Mouse (Mus musculus) heart, embryonic 12.5 days (tissue): ENCODE measurements around the gene Vmn2r86. TPM values are rescaled to one million over a fixed set of nuclear protein-coding genes. Genes with fewer than 3 reads are reported as not detected.
"Not testable (repeated sequence)": the region's sequence is repeated elsewhere in the genome, so short reads cannot be mapped to it uniquely, and the experiment has no call there.

ENCODE experiments used
- ATAC-seq: fragments of 200-750 bp; cut with Nextera tagmentation; 2 replicates; pipeline ENCODE4 v1.8.0; 2017; ENCODE audit warnings: moderate TSS enrichment, moderate library complexity; ENCODE audit not compliant: insufficient number of reproducible peaks, low FRiP score
- H3K27ac ChIP-seq: fragments of 300-500 bp; sonication (generic); 2 replicates; pipeline ENCODE4 v1.5.1; 2016; ENCODE audit warnings: mild to moderate bottlenecking, moderate library complexity; ENCODE audit not compliant: poor library complexity, severe bottlenecking
- H3K27me3 ChIP-seq: fragments of 300-500 bp; sonication (generic); replicated peaks from 2 replicates; pipeline ENCODE4 v1.6.1; 2016; ENCODE audit warnings: mild to moderate bottlenecking, moderate library complexity
- H3K36me3 ChIP-seq: fragments of 300-500 bp; sonication (generic); 2 replicates; pipeline ENCODE4 v1.6.1; 2016; ENCODE audit warnings: mild to moderate bottlenecking, moderate library complexity
- H3K4me1 ChIP-seq: fragments of 300-500 bp; sonication (generic); replicated peaks from 2 replicates; pipeline ENCODE4 v1.6.1; 2016; ENCODE audit warnings: mild to moderate bottlenecking
- H3K4me2 ChIP-seq: fragments of 300-500 bp; sonication (generic); 2 replicates; pipeline ENCODE4 v1.6.1; 2016; ENCODE audit warnings: mild to moderate bottlenecking, moderate library complexity
- H3K4me3 ChIP-seq: fragments of 300-500 bp; sonication (generic); 2 replicates; pipeline ENCODE4 v1.5.1; 2016; ENCODE audit warnings: mild to moderate bottlenecking
- H3K9ac ChIP-seq: fragments of 300-500 bp; sonication (generic); 2 replicates; pipeline ENCODE4 v1.6.1; 2016; ENCODE audit warnings: mild to moderate bottlenecking, moderate library complexity
- H3K9me3 ChIP-seq: fragments of 300-500 bp; sonication (generic); replicated peaks from 2 replicates; pipeline ENCODE4 v1.6.1; 2016; ENCODE audit warnings: mild to moderate bottlenecking, moderate library complexity
- WGBS: fragments of 180-500 bp; shearing (Covaris S2); methylation state at CpG from one replicate; pipeline ENCODE4 v1.1.7; 2016; 5-methylcytosine and 5-hydroxymethylcytosine counted together
- polyA plus RNA-seq: library from polyadenylated mRNA; unstranded; fragments of >200 nt; fragmentation: Nextera tagmentation; extraction: Ambion mirVana; gene quantifications from 2 replicates; pipeline ENCODE4 v1.2.1, GENCODE M21; 2016

Vmn2r86 gene
- polyA plus RNA-seq = not detected in 2 replicates

DNA sequence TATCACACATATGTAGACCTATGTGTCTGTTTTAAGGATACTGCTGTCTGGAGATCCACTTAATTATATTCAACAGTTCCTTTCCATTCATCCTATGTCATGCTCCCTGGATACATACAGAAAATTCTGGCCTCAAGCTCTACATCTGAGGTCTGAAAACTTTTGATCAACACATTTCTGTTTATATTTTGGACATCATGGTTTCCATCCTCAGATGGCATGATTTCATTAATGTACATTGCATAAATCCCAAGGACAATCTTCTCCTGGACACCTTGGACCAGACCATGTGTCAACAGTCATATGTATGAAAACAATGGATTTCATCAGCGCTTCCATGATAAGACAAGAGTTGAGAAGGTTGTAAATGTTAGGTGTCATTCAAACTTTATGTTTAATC, at the start of gene Vmn2r86:
Gene Vmn2r86, minus strand, starts transcription at position 101 of the 400 bp plus-strand sequence.
- H3K4me3 ChIP-seq, ATAC-seq, H3K9ac ChIP-seq, H3K4me1 ChIP-seq, H3K36me3 ChIP-seq, H3K4me2 ChIP-seq, H3K9me3 ChIP-seq, H3K27ac ChIP-seq, H3K27me3 ChIP-seq: not testable (repeated sequence)
- WGBS = 73% methylated on average over 1 of the region's 1 CpGs

DNA sequence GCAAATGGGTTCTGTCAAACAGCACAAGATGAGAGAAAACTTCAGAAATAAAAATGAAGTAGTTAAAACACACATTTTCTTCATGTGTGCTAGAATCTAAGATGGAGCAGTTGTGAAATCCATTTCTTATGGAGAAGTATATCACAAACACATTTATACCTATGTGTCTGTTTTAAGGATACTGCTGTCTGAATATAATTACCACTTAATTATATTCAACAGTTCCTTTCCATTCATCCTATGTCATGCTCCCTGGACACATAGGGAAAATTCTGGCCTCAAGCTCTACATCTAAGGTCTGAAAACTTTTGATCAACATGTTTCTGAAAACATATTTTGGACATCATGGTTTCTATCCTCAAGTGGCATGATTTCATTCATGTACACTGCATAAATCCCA, 41.4 kb upstream of the Vmn2r86 start, which contains the start of gene Vmn2r87:
Gene Vmn2r87, minus strand, starts transcription at position 101 of the 400 bp plus-strand sequence.
- ATAC-seq = no peak
- no peaks in the 10 kb centered on the region for H3K9me3 ChIP-seq
- no peak within 1 kb of the TSS for H3K9ac ChIP-seq
- no peak within 1 kb of the TSS for H3K4me3 ChIP-seq
- H3K27ac ChIP-seq = no peak within 1 kb of the TSS
- H3K4me2 ChIP-seq = no peak within 1 kb of the TSS
- H3K36me3 ChIP-seq = no peaks in the 10 kb centered on the region
- no peaks in the 10 kb centered on the region for H3K27me3 ChIP-seq
- H3K4me1 ChIP-seq = no peaks in the 10 kb centered on the region

DNA sequence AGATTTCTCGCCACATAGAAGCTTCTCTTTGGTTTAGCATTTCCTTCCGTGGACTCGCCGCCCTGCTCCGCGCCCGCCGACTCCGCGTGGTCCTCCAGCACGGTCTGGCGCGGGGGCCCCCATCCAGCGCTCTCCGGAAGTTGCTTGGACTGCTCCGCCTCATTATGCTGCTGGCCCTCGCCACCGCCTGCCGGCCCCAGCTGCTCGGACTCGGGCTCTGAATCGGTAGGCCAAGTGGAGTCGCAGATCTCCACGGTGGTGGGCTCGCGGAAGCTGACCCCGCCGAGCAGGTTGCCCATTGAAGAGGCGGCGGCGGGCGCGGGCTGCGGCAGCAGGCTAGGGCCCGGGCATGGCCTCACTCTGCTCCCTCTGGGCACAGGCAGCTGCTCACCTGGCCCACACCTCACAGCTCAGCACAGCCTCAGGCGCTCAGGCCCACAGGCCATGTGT, 14.5 kb upstream of the Vmn2r86 start:
- Histone ChIP-seq H3K27me3 (no peaks in the 10 kb centered on the region), H3K27ac (no peak overlapping the region), H3K4me3 (peak overlapping the region; percentile 64), H3K36me3 (no peaks in the 10 kb centered on the region), H3K9ac (peak overlapping the region; percentile 68), H3K9me3 (no peaks in the 10 kb centered on the region), H3K4me1 (no peaks in the 10 kb centered on the region), H3K4me2 (peak overlapping the region; percentile 87)
- WGBS = 2% methylated on average over 36 of the region's 36 CpGs
- ATAC-seq = peak; percentile 84

DNA sequence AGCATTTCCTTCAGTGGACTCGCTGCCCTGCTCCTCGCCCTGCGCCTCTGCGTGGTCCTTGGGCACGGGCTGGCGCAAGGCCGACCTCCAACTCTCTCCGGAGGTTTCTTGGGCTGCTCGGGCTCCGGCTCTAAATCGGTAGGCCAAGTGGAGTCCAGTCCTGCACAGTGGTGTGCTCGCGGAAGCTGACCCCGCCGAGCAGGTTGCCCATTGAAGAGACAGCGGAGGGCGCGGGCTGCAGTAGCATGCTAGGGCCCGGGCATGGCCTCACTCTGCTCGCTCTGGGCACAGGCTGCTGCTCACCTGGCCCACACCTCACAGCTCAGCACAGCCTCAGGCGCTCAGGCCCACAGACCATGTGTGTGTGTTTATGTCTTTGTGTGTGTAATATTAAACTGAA, 11.1 kb downstream of the Vmn2r86 start:
- no peaks in the 10 kb centered on the region for H3K27me3 ChIP-seq
- no peaks in the 10 kb centered on the region for H3K36me3 ChIP-seq
- WGBS = 82% methylated on average over 21 of the region's 21 CpGs
- H3K27ac ChIP-seq = no peak overlapping the region
- no peak overlapping the region for H3K9ac ChIP-seq
- no peaks in the 10 kb centered on the region for H3K4me1 ChIP-seq
- no peak overlapping the region for H3K4me3 ChIP-seq
- 0 out of 2 replicates have a peak, but pooled peaks cover 3% of the 10 kb centered on the region for H3K9me3 ChIP-seq
- no peak overlapping the region for H3K4me2 ChIP-seq
- ATAC-seq = peak; percentile 6; the same call in 1 of the 2 replicates

DNA sequence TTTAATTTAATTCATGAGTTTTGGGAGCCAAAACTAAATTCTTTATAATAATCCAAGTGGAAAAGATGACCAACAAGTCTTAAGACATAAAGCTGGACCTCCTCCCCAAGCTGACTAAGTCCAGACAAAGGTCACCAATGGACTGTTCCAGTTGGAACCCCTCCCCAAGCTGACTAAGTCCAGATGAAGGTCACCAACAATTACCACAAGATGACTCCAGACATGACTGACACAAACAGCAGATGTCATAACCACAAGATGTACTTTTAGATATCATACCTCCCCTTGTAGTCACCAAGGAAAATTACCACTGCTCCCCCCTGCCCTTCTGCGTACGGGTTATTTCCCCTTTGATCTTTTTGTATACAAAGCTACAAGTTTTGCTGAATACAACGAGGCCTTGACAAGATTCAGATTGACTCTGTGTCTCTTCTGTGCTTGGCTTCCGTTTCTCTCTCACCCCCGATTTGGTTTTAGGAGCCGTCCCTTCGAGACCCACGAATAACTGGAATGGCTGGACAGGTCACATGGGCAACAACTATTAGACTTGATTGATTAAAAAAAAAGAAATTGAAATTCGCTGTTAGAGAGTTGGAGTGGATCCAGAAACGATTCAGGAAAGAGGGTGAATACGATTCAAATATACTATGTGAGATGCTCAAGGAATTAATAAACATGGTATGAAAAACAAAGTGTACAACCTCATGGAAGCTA, 21.5 kb downstream of the Vmn2r86 start:
- H3K36me3 ChIP-seq, H3K9me3 ChIP-seq, ATAC-seq, H3K4me1 ChIP-seq, H3K9ac ChIP-seq, H3K4me2 ChIP-seq, H3K4me3 ChIP-seq, H3K27me3 ChIP-seq, H3K27ac ChIP-seq: not testable (repeated sequence)
- 78% methylated on average over 11 of the region's 11 CpGs for WGBS

DNA sequence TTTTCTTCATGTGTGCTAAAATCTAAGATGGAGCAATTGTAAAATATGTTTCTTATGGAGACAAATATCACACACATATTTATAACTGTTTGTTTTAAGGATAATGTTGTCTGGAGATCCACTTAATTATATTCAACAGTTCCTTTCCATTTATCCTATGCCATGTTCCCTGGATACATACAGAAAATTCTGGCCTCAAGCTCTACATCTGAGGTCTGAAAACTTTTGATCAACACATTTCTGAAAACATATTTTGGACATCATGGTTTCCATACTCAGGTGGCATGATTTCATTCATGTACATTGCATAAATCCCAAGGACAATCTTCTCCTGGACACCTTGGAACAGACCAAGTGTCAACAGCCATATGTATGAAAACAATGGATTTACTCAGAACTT, 26.2 kb downstream of the Vmn2r86 start, which contains the start of gene Vmn2r85:
Gene Vmn2r85, minus strand, starts transcription at position 101 of the 400 bp plus-strand sequence.
- not testable (repeated sequence) for H3K4me3 ChIP-seq, H3K4me1 ChIP-seq, H3K36me3 ChIP-seq, ATAC-seq, H3K9me3 ChIP-seq, H3K9ac ChIP-seq, H3K27ac ChIP-seq, H3K4me2 ChIP-seq, H3K27me3 ChIP-seq

DNA sequence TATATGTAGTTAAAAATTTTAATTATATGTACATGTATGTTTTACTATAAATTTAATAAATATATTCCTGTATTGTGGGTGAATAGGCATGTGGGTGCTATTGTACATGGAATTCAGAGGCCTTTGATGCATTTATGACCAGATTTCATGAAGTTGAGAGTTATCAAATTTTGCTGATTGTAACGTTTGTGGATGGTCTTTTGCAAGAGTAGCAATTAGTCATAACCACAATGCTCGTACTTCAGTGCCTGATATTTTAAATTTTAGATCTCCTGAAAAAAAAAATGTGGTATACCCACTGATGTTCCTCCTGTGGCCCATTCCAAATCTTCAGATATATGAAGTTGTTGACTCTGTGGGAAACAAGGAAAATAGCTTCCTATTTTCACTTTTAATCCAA, 33.5 kb downstream of the Vmn2r86 start:
- H3K27me3 ChIP-seq, H3K27ac ChIP-seq, H3K4me1 ChIP-seq, H3K36me3 ChIP-seq, H3K9me3 ChIP-seq, ATAC-seq, H3K9ac ChIP-seq, H3K4me3 ChIP-seq, H3K4me2 ChIP-seq: not testable (repeated sequence)
- WGBS = 66% methylated on average over 2 of the region's 2 CpGs

DNA sequence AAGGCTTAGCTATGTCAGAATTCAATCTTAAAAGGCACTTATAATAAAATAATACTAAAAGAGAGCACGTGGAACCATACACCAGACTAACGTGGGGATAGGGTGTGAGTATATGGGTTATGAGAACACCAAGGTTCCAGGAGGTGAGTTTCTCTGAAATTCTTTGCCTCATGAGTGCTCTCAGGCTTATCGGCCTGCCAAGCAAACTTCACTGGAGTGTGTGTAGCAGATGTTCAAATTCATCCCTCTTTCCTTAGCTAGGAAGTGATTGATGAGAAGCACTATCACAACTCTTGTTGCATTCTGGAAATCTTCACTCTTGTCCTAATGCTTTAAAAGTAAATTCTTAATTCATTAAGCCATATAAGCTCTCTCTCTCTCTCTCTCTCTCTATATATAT, 35.4 kb downstream of the Vmn2r86 start:
- ATAC-seq = no peak
- Histone ChIP-seq H3K9me3 (no peaks in the 10 kb centered on the region), H3K9ac (no peak overlapping the region), H3K4me1 (no peaks in the 10 kb centered on the region), H3K27me3 (no peaks in the 10 kb centered on the region), H3K36me3 (no peaks in the 10 kb centered on the region), H3K4me3 (no peak overlapping the region), H3K27ac (no peak overlapping the region), H3K4me2 (no peak overlapping the region)
- 78% methylated on average over 3 of the region's 3 CpGs for WGBS

DNA sequence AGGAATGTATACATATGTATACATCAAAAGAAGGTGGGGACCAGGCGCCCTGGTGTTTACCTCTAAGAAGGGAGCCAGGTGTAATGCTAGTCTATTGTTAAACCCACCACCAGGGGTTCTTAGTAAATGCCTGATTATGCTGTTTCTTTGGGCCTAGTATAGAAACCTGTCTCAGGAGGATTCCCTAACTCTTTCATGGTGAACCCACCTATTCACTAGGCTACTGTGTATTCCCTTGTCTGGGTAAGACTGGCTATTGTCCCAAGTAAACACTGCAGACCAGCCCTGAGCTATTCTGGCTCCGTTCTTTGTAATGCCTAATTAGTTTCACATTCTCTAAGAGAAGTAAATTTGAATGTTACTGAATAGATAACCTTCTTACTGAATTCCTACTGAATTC, 35.9 kb downstream of the Vmn2r86 start:
- not testable (repeated sequence) for H3K9me3 ChIP-seq, H3K4me2 ChIP-seq, H3K9ac ChIP-seq, H3K4me3 ChIP-seq, H3K27me3 ChIP-seq, ATAC-seq, H3K4me1 ChIP-seq, H3K36me3 ChIP-seq, H3K27ac ChIP-seq
- WGBS = 50% methylated on average over 2 of the region's 2 CpGs

DNA sequence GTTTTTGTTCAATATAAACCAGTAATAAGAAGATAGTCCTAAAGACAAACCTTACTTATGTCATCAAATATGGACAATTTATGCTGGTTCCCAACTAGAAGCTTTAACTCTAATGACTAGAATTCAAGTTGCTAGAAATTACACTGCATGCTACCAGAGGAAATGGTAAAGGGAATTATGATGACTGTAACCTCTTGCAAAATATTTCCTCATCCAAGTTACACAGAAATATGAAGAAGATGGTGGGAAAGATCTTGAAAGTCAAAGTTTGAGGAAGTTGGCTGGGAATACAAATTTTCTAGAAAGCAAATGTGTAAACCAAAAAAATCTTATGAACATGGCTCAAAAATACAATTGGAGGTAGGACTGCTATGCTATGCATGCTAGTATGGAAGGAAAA, 39.5 kb downstream of the Vmn2r86 start:
- H3K27me3 ChIP-seq, H3K9ac ChIP-seq, ATAC-seq, H3K4me1 ChIP-seq, H3K4me2 ChIP-seq, H3K27ac ChIP-seq, H3K9me3 ChIP-seq, H3K36me3 ChIP-seq, H3K4me3 ChIP-seq: not testable (repeated sequence)

DNA sequence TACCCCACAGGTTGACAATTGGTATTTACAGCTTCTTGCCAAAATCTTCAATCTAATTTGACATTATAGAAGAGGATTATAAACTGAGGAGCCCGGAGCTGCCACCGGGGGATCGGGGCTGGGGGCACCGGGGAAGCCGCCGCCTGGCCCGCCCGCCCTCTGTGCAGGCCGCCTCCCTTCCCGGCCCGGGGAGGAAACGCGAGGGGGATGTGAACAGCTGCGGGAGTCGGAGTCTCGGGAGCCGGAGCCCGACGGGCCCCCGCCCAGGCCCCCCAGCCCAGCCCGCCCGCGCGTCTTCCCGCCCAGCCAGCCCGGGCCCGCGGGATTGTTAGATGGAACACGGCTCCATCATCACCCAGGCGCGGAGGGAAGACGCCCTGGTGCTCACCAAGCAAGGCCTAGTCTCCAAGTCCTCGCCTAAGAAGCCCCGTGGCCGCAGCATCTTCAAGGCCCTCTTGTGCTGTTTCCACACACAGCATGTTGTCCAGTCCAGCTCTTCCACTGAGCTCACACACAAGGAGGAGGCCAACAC, 43.6 kb downstream of the Vmn2r86 start:
- H3K27ac ChIP-seq, H3K36me3 ChIP-seq, H3K4me3 ChIP-seq, H3K27me3 ChIP-seq, H3K9ac ChIP-seq, H3K9me3 ChIP-seq, H3K4me2 ChIP-seq, H3K4me1 ChIP-seq: not testable (repeated sequence)
- 52% methylated on average over 18 of the region's 35 CpGs for WGBS
- ATAC-seq = peak; percentile 59; the same call in 1 of the 2 replicates

DNA sequence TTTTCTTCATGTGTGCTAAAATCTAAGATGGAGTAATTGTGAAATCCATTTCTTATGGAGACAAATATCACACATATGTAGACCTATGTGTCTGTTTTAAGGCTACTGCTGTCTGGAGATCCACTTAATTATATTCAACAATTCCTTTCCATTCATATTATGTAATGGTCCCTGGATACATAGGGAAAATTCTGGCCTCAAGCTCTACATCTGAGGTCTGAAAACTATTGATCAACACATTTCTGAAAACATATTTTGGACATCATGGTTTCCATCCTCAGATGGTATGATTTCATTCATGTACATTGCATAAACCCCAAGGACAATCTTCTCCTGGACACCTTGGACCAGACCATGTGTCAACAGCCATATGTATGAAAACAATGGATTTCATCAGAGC, 61.6 kb downstream of the Vmn2r86 start, which contains the start of gene Vmn2r84:
Gene Vmn2r84, minus strand, starts transcription at position 101 of the 400 bp plus-strand sequence.
- Histone ChIP-seq H3K4me3 (no peak within 1 kb of the TSS), H3K9ac (no peak within 1 kb of the TSS), H3K4me2 (no peak within 1 kb of the TSS), H3K27ac (no peak within 1 kb of the TSS), H3K9me3 (no peaks in the 10 kb centered on the region), H3K36me3 (no peaks in the 10 kb centered on the region), H3K27me3 (no peaks in the 10 kb centered on the region), H3K4me1 (no peaks in the 10 kb centered on the region)
- ATAC-seq = no peak
